Comparison of ENCODE assay signal across 16 mouse cellular contexts in genomic region chr3:22116188-22116587, GRCm38 (mm10).
"Had no signal": no experiment of that assay in that cellular context is flagged by ENCODE, and none has a peak within 500 bp of the region (broad histone marks: within the 10 kb centered on the region; RNA-seq: fewer than 3 reads in every experiment).

No protein-coding gene starts in this region.

- H3K4me3 ChIP-seq: kidney, embryonic 15.5 days; limb, embryonic 13.5 days; megakaryocyte, embryonic 14.5 days; midbrain, embryonic 12.5 days; myocyte; neural tube, embryonic 12.5 days; stomach, embryonic 15.5 days had no signal

- H3K27me3 ChIP-seq: kidney, embryonic 15.5 days; limb, embryonic 13.5 days; megakaryocyte, embryonic 14.5 days; midbrain, embryonic 12.5 days; neural tube, embryonic 12.5 days; stomach, embryonic 15.5 days had no signal

- H3K4me1 ChIP-seq: stomach, embryonic 15.5 days had no signal

- H3K9ac ChIP-seq: kidney, embryonic 15.5 days; limb, embryonic 13.5 days; liver, embryonic 14.5 days; midbrain, embryonic 12.5 days; neural tube, embryonic 12.5 days; stomach, embryonic 15.5 days had no signal

- H3K36me3 ChIP-seq: kidney, embryonic 15.5 days; limb, embryonic 13.5 days; midbrain, embryonic 12.5 days; neural tube, embryonic 12.5 days; stomach, embryonic 15.5 days had no signal

- H3K9me3 ChIP-seq: limb, embryonic 13.5 days; megakaryocyte, embryonic 14.5 days; stomach, embryonic 15.5 days had no signal

- H3K4me2 ChIP-seq: kidney, embryonic 15.5 days; limb, embryonic 13.5 days; midbrain, embryonic 12.5 days; neural tube, embryonic 12.5 days; stomach, embryonic 15.5 days had no signal

- DNase-seq: kidney, adult 2 months; kidney, postnatal 14 days; left cerebral cortex, postnatal 4 days; lung, adult 18-20 months; lung, postnatal 4 days; right cerebral cortex, postnatal 25 days; thymus, adult 2 months; thymus, postnatal 25 days had no signal

- H3K27ac ChIP-seq: kidney, embryonic 15.5 days; limb, embryonic 13.5 days; liver, embryonic 14.5 days; midbrain, embryonic 12.5 days; neural tube, embryonic 12.5 days; stomach, embryonic 15.5 days had no signal
